Mouse (Mus musculus) liver, embryonic 11.5 days (tissue): ENCODE results near the gene Epb41. TPM values are rescaled to one million over a fixed set of nuclear protein-coding genes. Genes with fewer than 3 reads are reported as not detected.

Source experiments
- ATAC-seq: fragments of 200-750 bp; cut with Nextera tagmentation; replicated peaks from 2 replicates; pipeline ENCODE4 v1.8.0; 2017; ENCODE audit warnings: moderate number of reproducible peaks, mild to moderate bottlenecking, moderate TSS enrichment, moderate library complexity; ENCODE audit not compliant: low FRiP score
- DNase-seq: peaks from one replicate; pipeline ENCODE4 v3.0.0-alpha.2; 2017; ENCODE audit warnings: low spot score
- H3K27ac ChIP-seq: fragments of 300-500 bp; sonication (generic); 2 replicates; pipeline ENCODE4 v1.5.1; 2014; ENCODE audit warnings: mild to moderate bottlenecking, low read depth, low read length, control low read depth
- H3K27me3 ChIP-seq: fragments of 300-500 bp; sonication (generic); replicated peaks from 2 replicates; pipeline ENCODE4 v1.6.1; 2014; ENCODE audit warnings: low read length, mixed read lengths; ENCODE audit not compliant: control insufficient read depth, insufficient read depth
- H3K36me3 ChIP-seq: fragments of 300-500 bp; sonication (generic); 2 replicates; pipeline ENCODE4 v1.6.1; 2014; ENCODE audit warnings: mild to moderate bottlenecking, low read length, moderate library complexity, mixed read lengths; ENCODE audit not compliant: control insufficient read depth, insufficient read depth
- H3K4me1 ChIP-seq: fragments of 300-500 bp; sonication (generic); replicated peaks from 2 replicates; pipeline ENCODE4 v1.6.1; 2014; ENCODE audit warnings: low read length, mixed read lengths; ENCODE audit not compliant: control insufficient read depth, insufficient read depth
- H3K4me2 ChIP-seq: fragments of 300-500 bp; sonication (generic); 2 replicates; pipeline ENCODE4 v1.6.1; 2014; ENCODE audit warnings: mild to moderate bottlenecking, control low read depth, moderate library complexity
- H3K4me3 ChIP-seq: fragments of 300-500 bp; sonication (generic); 2 replicates; pipeline ENCODE4 v1.5.1; 2014; ENCODE audit warnings: low read depth, low read length, control low read depth
- H3K9ac ChIP-seq: fragments of 300-500 bp; sonication (generic); 2 replicates; pipeline ENCODE4 v1.6.1; 2014; ENCODE audit warnings: low read depth, low read length, control low read depth
- H3K9me3 ChIP-seq: fragments of 300-500 bp; sonication (generic); 2 replicates; pipeline ENCODE4 v1.6.1; 2016; ENCODE audit warnings: low read length, inconsistent platforms, mixed read lengths; ENCODE audit not compliant: control insufficient read depth
- WGBS: fragments of 180-500 bp; shearing (Covaris S2); extraction: QIAGEN DNeasy Blood & Tissue Kit; methylation state at CpG from one replicate; pipeline ENCODE4 v1.1.7; 2014; 5-methylcytosine and 5-hydroxymethylcytosine counted together
- polyA plus RNA-seq: library from polyadenylated mRNA; unstranded; fragments of >200 nt; fragmentation: Nextera tagmentation; extraction: Ambion mirVana; gene quantifications from 2 replicates; pipeline ENCODE4 v1.2.1, GENCODE M21; 2014

Gene Epb41
- polyA plus RNA-seq, result 108 and 116 TPM in 2 replicates

- peak; percentile 89 for ATAC-seq
Measured at GRCm38 (mm10) chr4:132074933-132075769, at the start of gene Epb41. Gene Epb41, minus strand, starts transcription at chr4:132075321.

GRCm38 (mm10) chr4:132123166-132123565 lies 48.0 kb upstream of the Epb41 start:
- 70% methylated on average over 1 of the region's 1 CpGs for WGBS
- Histone ChIP-seq H3K4me2 (no peak overlapping the region), H3K4me3 (no peak overlapping the region), H3K4me1 (no peaks in the 10 kb centered on the region), H3K36me3 (no peaks in the 10 kb centered on the region), H3K9me3 (no peaks in the 10 kb centered on the region), H3K9ac (no peak overlapping the region), H3K27ac (no peak overlapping the region), H3K27me3 (peaks cover 1% of the 10 kb centered on the region; the same call in 1 of the 2 replicates)
- no peak for ATAC-seq
- no peak for DNase-seq

More at GRCm38 (mm10) chr4:132074933-132075769, at the start of gene Epb41:
- H3K27ac ChIP-seq, result peak within 1 kb of the TSS; percentile 100
- H3K36me3 ChIP-seq, result peaks cover 11% of the 10 kb centered on the region
- H3K9ac ChIP-seq, result peak within 1 kb of the TSS; percentile 93
- DNase-seq, result peak; percentile 100
- WGBS, result 1% methylated on average over 47 of the region's 47 CpGs
- H3K9me3 ChIP-seq, result no peaks in the 10 kb centered on the region
- peak within 1 kb of the TSS; percentile 99 for H3K4me2 ChIP-seq
- peaks cover 65% of the 10 kb centered on the region for H3K4me1 ChIP-seq
- peak within 1 kb of the TSS; percentile 76 for H3K4me3 ChIP-seq
- no peaks in the 10 kb centered on the region for H3K27me3 ChIP-seq

- H3K9me3 ChIP-seq, result no peaks in the 10 kb centered on the region
- WGBS, result 74% methylated on average over 5 of the region's 5 CpGs
- no peaks in the 10 kb centered on the region for H3K36me3 ChIP-seq
- ATAC-seq (no peak), DNase-seq (no peak)
- H3K27me3 ChIP-seq, result peaks cover 2% of the 10 kb centered on the region; the same call in 1 of the 2 replicates
- H3K4me3 ChIP-seq, result no peak overlapping the region
- no peaks in the 10 kb centered on the region for H3K4me1 ChIP-seq
- no peak overlapping the region for H3K4me2 ChIP-seq
- H3K27ac ChIP-seq, result no peak overlapping the region
- H3K9ac ChIP-seq, result no peak overlapping the region
Measured at GRCm38 (mm10) chr4:132121674-132122073, 46.6 kb upstream of the Epb41 start.

GRCm38 (mm10) chr4:132119566-132119965 lies 44.4 kb upstream of the Epb41 start:
- no peak overlapping the region for H3K27ac ChIP-seq
- H3K9ac ChIP-seq, result no peak overlapping the region
- H3K9me3 ChIP-seq, result no peaks in the 10 kb centered on the region
- no peak overlapping the region for H3K4me2 ChIP-seq
- peaks cover 7% of the 10 kb centered on the region for H3K27me3 ChIP-seq
- H3K4me1 ChIP-seq, result no peaks in the 10 kb centered on the region
- no peak for ATAC-seq
- no peaks in the 10 kb centered on the region for H3K36me3 ChIP-seq
- DNase-seq, result no peak
- WGBS, result 58% methylated on average over 9 of the region's 9 CpGs
- no peak overlapping the region for H3K4me3 ChIP-seq

DNA sequence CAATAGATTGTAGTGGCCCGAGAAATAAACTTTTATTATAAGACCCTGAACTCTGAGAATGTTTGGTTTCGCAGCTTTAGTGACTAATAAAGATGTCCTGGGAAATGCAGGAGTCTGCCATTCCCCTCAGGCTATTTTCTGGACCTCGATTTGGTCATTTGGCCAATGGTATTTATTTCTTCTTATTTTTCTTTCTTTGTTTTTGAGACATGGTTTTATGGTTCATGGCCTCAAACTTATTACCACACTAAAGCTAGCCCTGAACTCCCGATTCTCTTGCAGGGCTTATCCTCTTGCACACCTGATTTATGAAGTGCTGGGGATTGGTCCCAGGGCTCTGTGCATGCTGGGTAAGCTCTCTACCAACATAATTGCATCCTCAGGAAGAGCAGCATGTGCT lies 41.2 kb upstream of the Epb41 start:
- Histone ChIP-seq H3K27ac (no peak overlapping the region), H3K4me3 (no peak overlapping the region), H3K36me3 (no peaks in the 10 kb centered on the region), H3K9me3 (no peaks in the 10 kb centered on the region), H3K4me1 (no peaks in the 10 kb centered on the region), H3K4me2 (no peak overlapping the region), H3K9ac (no peak overlapping the region), H3K27me3 (peaks cover 24% of the 10 kb centered on the region)
- no peak for DNase-seq
- WGBS, result 66% methylated on average over 4 of the region's 4 CpGs
- no peak for ATAC-seq

DNA sequence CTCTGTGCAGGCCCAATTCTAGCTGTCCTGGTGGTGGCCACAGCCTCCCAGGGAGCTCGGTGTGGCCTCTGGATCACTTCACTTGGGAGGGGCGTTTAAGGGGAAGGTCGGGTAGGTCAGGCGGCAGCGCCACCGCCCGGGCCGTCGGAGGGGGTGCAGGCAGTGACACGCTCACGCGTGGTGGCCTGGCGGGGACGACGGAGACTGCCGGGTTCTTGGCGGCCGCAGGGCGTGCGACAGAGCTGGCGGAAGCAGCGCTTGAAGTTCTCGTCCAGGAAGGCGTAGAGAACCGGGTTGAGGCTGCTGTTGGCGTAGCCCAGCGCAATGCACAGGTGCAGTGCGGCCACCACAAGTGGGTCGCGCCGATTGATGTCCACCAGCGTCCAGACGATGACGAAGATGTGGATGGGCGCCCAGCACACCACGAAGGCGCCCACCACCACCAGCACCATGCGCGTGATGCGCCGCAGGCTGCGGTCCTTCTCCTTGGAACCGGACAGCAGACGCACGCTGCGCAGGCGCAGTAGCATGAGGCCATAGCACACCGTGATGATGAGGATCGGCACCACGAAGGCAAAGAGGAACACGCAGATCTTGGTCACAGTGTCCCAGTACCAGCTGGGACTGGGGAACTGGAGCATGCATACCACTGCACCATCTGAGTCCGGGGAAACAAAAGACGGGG lies 38.4 kb upstream of the Epb41 start:
- DNase-seq (no peak), ATAC-seq (no peak)
- Histone ChIP-seq H3K36me3 (no peaks in the 10 kb centered on the region), H3K4me2 (peak overlapping the region; percentile 62), H3K4me3 (peak overlapping the region; percentile 36), H3K27ac (no peak overlapping the region), H3K4me1 (no peaks in the 10 kb centered on the region), H3K9ac (no peak overlapping the region), H3K9me3 (no peaks in the 10 kb centered on the region), H3K27me3 (peaks cover 24% of the 10 kb centered on the region)
- 30% methylated on average over 53 of the region's 53 CpGs for WGBS

- Histone ChIP-seq H3K27me3 (peaks cover 22% of the 10 kb centered on the region), H3K9me3 (no peaks in the 10 kb centered on the region), H3K27ac (no peak overlapping the region), H3K4me2 (no peak overlapping the region), H3K36me3 (no peaks in the 10 kb centered on the region), H3K4me3 (no peak overlapping the region), H3K9ac (no peak overlapping the region), H3K4me1 (no peaks in the 10 kb centered on the region)
- DNase-seq (no peak), ATAC-seq (no peak)
- WGBS, result 69% methylated on average over 4 of the region's 4 CpGs
Measured at GRCm38 (mm10) chr4:132111227-132111626, 36.1 kb upstream of the Epb41 start.

DNA sequence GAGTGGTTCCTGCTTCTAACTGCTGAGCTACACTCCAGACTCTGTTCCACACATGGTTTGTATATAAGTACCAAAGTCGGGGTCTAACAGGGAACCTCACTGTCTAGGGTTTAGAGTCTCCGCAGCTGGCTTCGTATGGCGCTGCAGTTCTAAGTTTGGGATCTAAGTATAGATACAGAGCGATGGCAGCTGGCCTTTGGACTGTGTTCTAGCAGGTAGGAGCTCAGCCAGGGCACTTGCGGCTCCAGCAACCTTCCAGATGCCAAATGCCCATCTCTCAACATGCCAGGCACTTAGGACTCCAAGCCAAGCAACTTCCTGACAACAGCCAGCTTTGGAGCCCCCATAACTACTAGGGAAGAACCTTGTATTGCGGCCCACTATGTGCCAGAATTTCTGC lies 33.1 kb upstream of the Epb41 start:
- ATAC-seq (no peak), DNase-seq (no peak)
- Histone ChIP-seq H3K9ac (no peak overlapping the region), H3K27ac (no peak overlapping the region), H3K4me1 (no peaks in the 10 kb centered on the region), H3K36me3 (no peaks in the 10 kb centered on the region), H3K27me3 (peaks cover 5% of the 10 kb centered on the region), H3K9me3 (no peaks in the 10 kb centered on the region), H3K4me3 (no peak overlapping the region), H3K4me2 (no peak overlapping the region)
- WGBS, result 84% methylated on average over 7 of the region's 7 CpGs
